ENCODE assay signal across 15 mouse cellular contexts in the genomic region with DNA sequence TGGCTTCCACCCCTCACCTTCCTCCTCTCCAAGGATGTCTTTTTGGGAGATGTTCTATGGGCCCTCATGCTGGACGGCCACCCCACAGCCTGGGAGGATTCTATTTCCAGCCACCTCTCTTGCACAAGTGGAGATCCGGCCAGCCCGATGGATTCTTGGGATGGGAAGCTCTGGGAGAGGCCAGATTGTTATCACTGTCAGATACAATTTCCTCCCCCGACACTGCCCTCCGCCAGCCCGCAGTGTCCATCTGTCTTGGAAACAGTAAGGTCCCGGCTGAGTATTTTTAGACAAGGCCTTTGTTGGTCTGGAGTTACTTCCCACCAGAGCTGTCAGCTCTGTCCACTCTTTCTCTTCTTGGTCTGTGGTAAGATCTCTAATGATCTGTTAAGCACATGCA.
A peak's percentile ranks its signal among the peaks of the same experiment; 100 is the strongest.
DNase-seq lines count a peak whose midpoint lies in the region; ATAC-seq and TF ChIP-seq lines count a peak whose summit lies in the region.
"Had no signal": no experiment of that assay in that cellular context is flagged by ENCODE, and none has a peak within 500 bp of the region (broad histone marks: within the 10 kb centered on the region; RNA-seq: fewer than 3 reads in every experiment).

No protein-coding gene starts in this region.

- H3K36me3 ChIP-seq in kidney, postnatal 0 days (ENCODE audit: insufficient read depth, low read length), result no peaks in the 10 kb centered on the region
- H3K36me3 ChIP-seq: hindbrain, embryonic 12.5 days had no signal

- no peak for ATAC-seq in kidney, postnatal 0 days (replicated peaks; ENCODE audit: low FRiP score, low read depth)
- no peak for ATAC-seq in megakaryocyte-erythroid progenitor cell, adult 5-6 weeks (replicated peaks; ENCODE audit: low FRiP score, low TSS enrichment, poor library complexity, severe bottlenecking)
- ATAC-seq: midbrain, embryonic 16.5 days had no signal

- no peak overlapping the region for H3K4me3 ChIP-seq in kidney, postnatal 0 days (replicated peaks; ENCODE audit: low read depth, low read length)
- H3K4me3 ChIP-seq: hindbrain, embryonic 12.5 days had no signal

- H3K9ac ChIP-seq in kidney, postnatal 0 days (ENCODE audit: low read depth, low read length), result no peak overlapping the region
- H3K9ac ChIP-seq: hindbrain, embryonic 12.5 days; liver, embryonic 14.5 days had no signal

- no peaks in the 10 kb centered on the region for H3K4me1 ChIP-seq in kidney, postnatal 0 days (replicated peaks; ENCODE audit: insufficient read depth, low read length)
- H3K4me1 ChIP-seq: hindbrain, embryonic 12.5 days had no signal

- no peak overlapping the region for H3K4me2 ChIP-seq in kidney, postnatal 0 days (ENCODE audit: low read length)
- H3K4me2 ChIP-seq: heart, embryonic 11.5 days; hindbrain, embryonic 12.5 days had no signal

- H3K27me3 ChIP-seq in kidney, postnatal 0 days (ENCODE audit: insufficient read depth, low read length), result no peaks in the 10 kb centered on the region
- H3K27me3 ChIP-seq: hindbrain, embryonic 12.5 days had no signal

- WGBS in kidney, postnatal 0 days, result 18% methylated on average over 7 of the region's 7 CpGs

- H3K9me3 ChIP-seq in kidney, postnatal 0 days (replicated peaks; ENCODE audit: low read length), result no peaks in the 10 kb centered on the region
- H3K9me3 ChIP-seq: hindbrain, embryonic 12.5 days had no signal

- TF ChIP-seq CTCF in kidney, postnatal 0 days (IDR thresholded peaks at IDR 0.05; ENCODE audit: low read depth), result no peak

- peak; percentile 17 for DNase-seq in gastrocnemius, adult 18-20 months (ENCODE audit: low spot score)
- DNase-seq in gastrocnemius, adult 8-10 months (ENCODE audit: low spot score in 2 of 2), result no peak
- peak; percentile 28 for DNase-seq in adrenal gland, postnatal 25 days
- DNase-seq in cerebellum, postnatal 14 days, result peak; percentile 82 to 85
- DNase-seq in kidney, postnatal 0 days (ENCODE audit: low spot score), result peak; percentile 54
- no peak for DNase-seq in urinary bladder, adult 2 months (ENCODE audit: low spot score)
- no peak for DNase-seq in urinary bladder, postnatal 14 days (ENCODE audit: low spot score)
- DNase-seq: embryo, embryonic 11 days; right cerebral cortex, adult 18-20 months; thymus, adult 2 months had no signal

- no peak overlapping the region for H3K27ac ChIP-seq in kidney, postnatal 0 days
- H3K27ac ChIP-seq: hindbrain, embryonic 12.5 days; liver, embryonic 14.5 days had no signal

Comparison
In these comparisons a context has a peak if more than half of its experiments do, and no peak if none do; other contexts are left out.
1. DNase-seq: peak in gastrocnemius, adult 18-20 months (single experiment), adrenal gland, postnatal 25 days (single experiment), cerebellum, postnatal 14 days (2 of 2) and kidney, postnatal 0 days (single experiment); none in gastrocnemius, adult 8-10 months (0 of 2), urinary bladder, adult 2 months (single experiment) and urinary bladder, postnatal 14 days (single experiment).